Mouse (Mus musculus) heart, postnatal 0 days (tissue): ENCODE results near the gene Hspb2. TPM values are rescaled to one million over a fixed set of nuclear protein-coding genes. Genes with fewer than 3 reads are reported as not detected.

Experiments used
- ATAC-seq: fragments of 200-750 bp; cut with Nextera tagmentation; 2 replicates; pipeline ENCODE4 v1.8.0; 2017; ENCODE audit warnings: low read depth, moderate number of reproducible peaks, moderate library complexity; ENCODE audit not compliant: insufficient read depth
- DNase-seq: peaks from one replicate; pipeline ENCODE4 v3.0.0-alpha.2; 2016; ENCODE audit warnings: low spot score
- H3K27ac ChIP-seq: fragments of 300-500 bp; sonication (generic); 2 replicates; pipeline ENCODE4 v1.5.1; 2014; ENCODE audit warnings: low read depth, mild to moderate bottlenecking
- H3K27me3 ChIP-seq: fragments of 300-500 bp; sonication (generic); 2 replicates; pipeline ENCODE4 v1.6.1; 2014; ENCODE audit warnings: low read length, mixed read lengths; ENCODE audit not compliant: control insufficient read depth, insufficient read depth
- H3K36me3 ChIP-seq: fragments of 300-500 bp; sonication (generic); replicated peaks from 2 replicates; pipeline ENCODE4 v1.6.1; 2014; ENCODE audit warnings: low read length, mixed read lengths; ENCODE audit not compliant: control insufficient read depth, insufficient read depth
- H3K4me1 ChIP-seq: fragments of 300-500 bp; sonication (generic); 2 replicates; pipeline ENCODE4 v1.6.1; 2014; ENCODE audit warnings: antibody characterized with exemption; ENCODE audit not compliant: control insufficient read depth, insufficient read depth
- H3K4me2 ChIP-seq: fragments of 300-500 bp; sonication (generic); 2 replicates; pipeline ENCODE4 v1.6.1; 2014; ENCODE audit warnings: low read depth, mild to moderate bottlenecking, low read length, moderate library complexity
- H3K4me3 ChIP-seq: fragments of 300-500 bp; sonication (generic); 2 replicates; pipeline ENCODE4 v1.5.1; 2014; ENCODE audit warnings: low read depth, low read length
- H3K9ac ChIP-seq: fragments of 300-500 bp; sonication (generic); replicated peaks from 2 replicates; pipeline ENCODE4 v1.6.1; 2014; ENCODE audit warnings: low read depth, low read length, mixed read lengths
- H3K9me3 ChIP-seq: fragments of 300-500 bp; sonication (generic); replicated peaks from 2 replicates; pipeline ENCODE4 v1.6.1; 2016; ENCODE audit warnings: low read length; ENCODE audit not compliant: control insufficient read depth
- CTCF ChIP-seq: IDR thresholded peaks from 2 replicates; pipeline ENCODE4 v1.5.1; 2016; ENCODE audit warnings: antibody characterized with exemption, control low read depth, low read depth
- EP300 ChIP-seq: IDR thresholded peaks from 2 replicates; pipeline ENCODE4 v1.6.1; 2016; ENCODE audit warnings: antibody characterized with exemption, low read depth
- WGBS: fragments of 180-500 bp; shearing (Covaris S2); extraction: QIAGEN DNeasy Blood & Tissue Kit; methylation state at CpG from one replicate; pipeline ENCODE4 v1.1.7; 2014; 5-methylcytosine and 5-hydroxymethylcytosine counted together
- polyA plus RNA-seq: library from polyadenylated mRNA; unstranded; fragments of >200 nt; fragmentation: Nextera tagmentation; extraction: Ambion mirVana; gene quantifications from 2 replicates; pipeline ENCODE4 v1.2.1, GENCODE M21; 2015
- total RNA-seq: library from RNA; depleted of rRNA; stranded (reverse); fragments of >200 nt; gene quantifications from 2 replicates; pipeline ENCODE4 v1.2.3, GENCODE M21; 2014; ENCODE audit warnings: low replicate concordance

Hspb2 gene
- total and polyA plus RNA-seq, 2 experiments from 2014 or later = 241 to 313 TPM

- peak within 1 kb of the TSS; percentile 49 for H3K27ac ChIP-seq
- no peaks in the 10 kb centered on the region for H3K36me3 ChIP-seq
- peak within 1 kb of the TSS; percentile 57 for H3K4me2 ChIP-seq
- DNase-seq = peak; percentile 95
- no peaks in the 10 kb centered on the region for H3K9me3 ChIP-seq
- H3K27me3 ChIP-seq = no peaks in the 10 kb centered on the region
- H3K4me3 ChIP-seq = peak within 1 kb of the TSS; percentile 38
- no peak for TF ChIP-seq CTCF
- TF ChIP-seq EP300 = no peak; the same call in 1 of the 2 replicates
- peaks cover 5% of the 10 kb centered on the region; the same call in 1 of the 2 replicates for H3K4me1 ChIP-seq
- H3K9ac ChIP-seq = no peak within 1 kb of the TSS
- WGBS = 11% methylated on average over 36 of the region's 36 CpGs
- peak; percentile 98 for ATAC-seq
These were observed 13.0 kb downstream of the Hspb2 start, which contains the start of gene Dixdc1 for GRCm38 (mm10) chr9:50738914-50739870. TSS of gene Dixdc1 (minus strand) at chr9:50739517.

GRCm38 (mm10) chr9:50734989-50735388 is 17.2 kb downstream of the Hspb2 start:
- Histone ChIP-seq H3K27ac (no peak overlapping the region), H3K4me2 (peak overlapping the region; percentile 29; the same call in 1 of the 2 replicates), H3K36me3 (no peaks in the 10 kb centered on the region), H3K9me3 (no peaks in the 10 kb centered on the region), H3K4me1 (no peaks in the 10 kb centered on the region), H3K9ac (no peak overlapping the region), H3K4me3 (no peak overlapping the region), H3K27me3 (no peaks in the 10 kb centered on the region)
- no peak for ATAC-seq
- peak; percentile 54 for DNase-seq
- WGBS = 3% methylated on average over 9 of the region's 9 CpGs
- peak; percentile 84 for TF ChIP-seq CTCF
- TF ChIP-seq EP300 = no peak

GRCm38 (mm10) chr9:50732560-50732959 is 19.6 kb downstream of the Hspb2 start:
- Histone ChIP-seq H3K36me3 (no peaks in the 10 kb centered on the region), H3K4me3 (no peak overlapping the region), H3K27ac (no peak overlapping the region), H3K4me1 (no peaks in the 10 kb centered on the region; the same call in 1 of the 2 replicates), H3K4me2 (no peak overlapping the region), H3K9me3 (no peaks in the 10 kb centered on the region), H3K9ac (no peak overlapping the region), H3K27me3 (no peaks in the 10 kb centered on the region)
- no peak for TF ChIP-seq EP300
- no peak for TF ChIP-seq CTCF
- ATAC-seq (no peak), DNase-seq (no peak)
- 30% methylated on average over 4 of the region's 4 CpGs for WGBS

- Histone ChIP-seq H3K4me3 (no peak overlapping the region), H3K36me3 (no peaks in the 10 kb centered on the region), H3K9ac (no peak overlapping the region), H3K27me3 (no peaks in the 10 kb centered on the region), H3K9me3 (no peaks in the 10 kb centered on the region), H3K27ac (no peak overlapping the region), H3K4me1 (peaks cover 19% of the 10 kb centered on the region), H3K4me2 (no peak overlapping the region)
- no peak for TF ChIP-seq EP300
- no peak for TF ChIP-seq CTCF
- whole genome bisulfite sequencing = 52% methylated on average over 4 of the region's 4 CpGs
- no peak for ATAC-seq
- DNase-seq = no peak
These were observed 22.6 kb downstream of the Hspb2 start for GRCm38 (mm10) chr9:50729600-50729999.

- H3K27ac ChIP-seq = peak overlapping the region; percentile 76
- TF ChIP-seq CTCF (no peak), EP300 (no peak)
These were observed 24.1 kb downstream of the Hspb2 start for GRCm38 (mm10) chr9:50727925-50728651.

More at GRCm38 (mm10) chr9:50727925-50728651, 24.1 kb downstream of the Hspb2 start:
- no peaks in the 10 kb centered on the region for H3K27me3 ChIP-seq
- H3K9me3 ChIP-seq = no peaks in the 10 kb centered on the region
- H3K36me3 ChIP-seq = no peaks in the 10 kb centered on the region
- H3K4me2 ChIP-seq = peak overlapping the region; percentile 81
- H3K4me1 ChIP-seq = peaks cover 26% of the 10 kb centered on the region
- ATAC-seq = peak; percentile 86
- peak overlapping the region; percentile 54 for H3K4me3 ChIP-seq
- peak; percentile 74 for DNase-seq
- H3K9ac ChIP-seq = peak overlapping the region; percentile 58
- WGBS = under 1% methylated on average over 45 of the region's 45 CpGs
